Mouse (Mus musculus) kidney, embryonic 16.5 days (tissue): ENCODE data around the gene Add2. TPM values are rescaled to one million over a fixed set of nuclear protein-coding genes. Genes with fewer than 3 reads are reported as not detected.

ENCODE experiments used
- ATAC-seq: fragments of 200-750 bp; cut with Nextera tagmentation; 2 replicates; pipeline ENCODE4 v1.8.0; 2017; ENCODE audit warnings: moderate TSS enrichment; ENCODE audit not compliant: low FRiP score, low TSS enrichment
- H3K27ac ChIP-seq: fragments of 300-500 bp; sonication (generic); 2 replicates; pipeline ENCODE4 v1.5.1; 2014; ENCODE audit warnings: low read length
- H3K27me3 ChIP-seq: fragments of 300-500 bp; sonication (generic); 2 replicates; pipeline ENCODE4 v1.6.1; 2014; ENCODE audit warnings: low read length, control low read depth, mixed read lengths; ENCODE audit not compliant: insufficient read depth
- H3K36me3 ChIP-seq: fragments of 300-500 bp; sonication (generic); 2 replicates; pipeline ENCODE4 v1.6.1; 2014; ENCODE audit warnings: low read length, control low read depth, mixed read lengths; ENCODE audit not compliant: insufficient read depth
- H3K4me1 ChIP-seq: fragments of 300-500 bp; sonication (generic); 2 replicates; pipeline ENCODE4 v1.6.1; 2014; ENCODE audit warnings: low read length, control low read depth, mixed read lengths; ENCODE audit not compliant: insufficient read depth
- H3K4me2 ChIP-seq: fragments of 300-500 bp; sonication (generic); replicated peaks from 2 replicates; pipeline ENCODE4 v1.6.1; 2014; ENCODE audit warnings: low read depth, low read length
- H3K4me3 ChIP-seq: fragments of 300-500 bp; sonication (generic); 2 replicates; pipeline ENCODE4 v1.5.1; 2014; ENCODE audit warnings: mild to moderate bottlenecking, low read length
- H3K9ac ChIP-seq: fragments of 300-500 bp; sonication (generic); replicated peaks from 2 replicates; pipeline ENCODE4 v1.6.1; 2014; ENCODE audit warnings: low read length
- H3K9me3 ChIP-seq: fragments of 300-500 bp; sonication (generic); 2 replicates; pipeline ENCODE4 v1.6.1; 2016; ENCODE audit warnings: low read length, control low read depth
- WGBS: fragments of 180-500 bp; shearing (Covaris S2); extraction: QIAGEN DNeasy Blood & Tissue Kit; methylation state at CpG from one replicate; pipeline ENCODE4 v1.1.7; 2014; 5-methylcytosine and 5-hydroxymethylcytosine counted together
- polyA plus RNA-seq: library from polyadenylated mRNA; unstranded; fragments of >200 nt; fragmentation: Nextera tagmentation; extraction: Ambion mirVana; gene quantifications from 2 replicates; pipeline ENCODE4 v1.2.1, GENCODE M21; 2015

Gene Add2
- polyA plus RNA-seq, 1 experiment from 2014 or later, result 5.0 TPM

GRCm38 (mm10) chr6:86148518-86148917 lies 120.0 kb downstream of the Add2 start:
- H3K9me3 ChIP-seq, result peaks cover 3% of the 10 kb centered on the region; the same call in 1 of the 2 replicates
- no peak for ATAC-seq
- no peaks in the 10 kb centered on the region for H3K4me1 ChIP-seq
- H3K27me3 ChIP-seq, result no peaks in the 10 kb centered on the region
- no peak overlapping the region for H3K4me2 ChIP-seq
- no peak overlapping the region for H3K4me3 ChIP-seq
- no peak overlapping the region for H3K27ac ChIP-seq
- 39% methylated on average over 4 of the region's 4 CpGs for WGBS
- no peaks in the 10 kb centered on the region for H3K36me3 ChIP-seq
- H3K9ac ChIP-seq, result no peak overlapping the region

- WGBS, result 51% methylated on average over 4 of the region's 4 CpGs
Measured at GRCm38 (mm10) chr6:86149001-86149400, 120.5 kb downstream of the Add2 start.

GRCm38 (mm10) chr6:86152676-86153075 lies 124.2 kb downstream of the Add2 start:
- 89% methylated on average over 7 of the region's 7 CpGs for WGBS

More at GRCm38 (mm10) chr6:86149001-86149400, 120.5 kb downstream of the Add2 start:
- H3K27me3 ChIP-seq, result no peaks in the 10 kb centered on the region
- H3K9ac ChIP-seq, result no peak overlapping the region
- no peaks in the 10 kb centered on the region for H3K36me3 ChIP-seq
- H3K9me3 ChIP-seq, result peaks cover 3% of the 10 kb centered on the region; the same call in 1 of the 2 replicates
- no peak overlapping the region for H3K4me3 ChIP-seq
- H3K4me2 ChIP-seq, result no peak overlapping the region
- no peak for ATAC-seq
- no peaks in the 10 kb centered on the region for H3K4me1 ChIP-seq
- no peak overlapping the region for H3K27ac ChIP-seq

DNA sequence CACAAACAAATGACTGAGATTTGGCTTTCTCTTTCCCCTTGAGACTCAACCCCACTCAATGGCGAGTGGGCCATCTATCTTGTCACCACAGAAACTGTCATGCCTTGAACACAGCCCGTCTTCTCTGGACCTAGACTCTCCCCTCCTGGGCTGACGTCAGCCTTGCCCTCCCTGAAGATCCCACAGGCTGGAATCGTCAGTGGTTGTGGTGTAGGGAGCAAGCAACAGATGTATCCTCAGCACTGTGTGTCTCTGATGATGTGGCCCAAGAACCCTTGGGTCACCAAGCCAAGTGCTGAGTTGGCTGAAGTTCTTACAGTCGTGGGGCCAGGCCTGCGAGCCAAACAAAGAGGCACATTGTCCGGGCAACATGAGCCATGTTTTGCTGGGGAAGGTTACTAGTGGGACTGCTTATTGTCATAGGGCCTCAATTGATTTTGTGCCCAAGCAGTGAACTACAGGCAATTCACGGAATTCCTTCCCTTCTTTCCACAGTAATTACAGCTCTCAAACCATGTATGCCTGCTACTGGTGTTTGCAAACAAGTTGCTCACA lies 125.0 kb downstream of the Add2 start:
- Histone ChIP-seq H3K9ac (no peak overlapping the region), H3K27ac (no peak overlapping the region), H3K4me3 (no peak overlapping the region), H3K27me3 (no peaks in the 10 kb centered on the region), H3K36me3 (no peaks in the 10 kb centered on the region), H3K9me3 (no peaks in the 10 kb centered on the region), H3K4me2 (no peak overlapping the region), H3K4me1 (peaks cover 6% of the 10 kb centered on the region)
- 76% methylated on average over 8 of the region's 8 CpGs for WGBS
- ATAC-seq, result no peak

More at GRCm38 (mm10) chr6:86152676-86153075, 124.2 kb downstream of the Add2 start:
- Histone ChIP-seq H3K9me3 (no peaks in the 10 kb centered on the region), H3K9ac (no peak overlapping the region), H3K4me1 (peaks cover 6% of the 10 kb centered on the region), H3K27me3 (no peaks in the 10 kb centered on the region), H3K4me2 (no peak overlapping the region), H3K4me3 (no peak overlapping the region), H3K36me3 (no peaks in the 10 kb centered on the region), H3K27ac (no peak overlapping the region)
- no peak for ATAC-seq

- no peaks in the 10 kb centered on the region for H3K27me3 ChIP-seq
- H3K36me3 ChIP-seq, result no peaks in the 10 kb centered on the region
- no peak overlapping the region for H3K9ac ChIP-seq
- ATAC-seq, result no peak
- 83% methylated on average over 5 of the region's 5 CpGs for WGBS
- H3K4me2 ChIP-seq, result no peak overlapping the region
- no peak overlapping the region for H3K27ac ChIP-seq
- H3K4me1 ChIP-seq, result peaks cover 6% of the 10 kb centered on the region
- no peaks in the 10 kb centered on the region for H3K9me3 ChIP-seq
- H3K4me3 ChIP-seq, result no peak overlapping the region
Measured at GRCm38 (mm10) chr6:86154006-86154405, 125.5 kb downstream of the Add2 start.

DNA sequence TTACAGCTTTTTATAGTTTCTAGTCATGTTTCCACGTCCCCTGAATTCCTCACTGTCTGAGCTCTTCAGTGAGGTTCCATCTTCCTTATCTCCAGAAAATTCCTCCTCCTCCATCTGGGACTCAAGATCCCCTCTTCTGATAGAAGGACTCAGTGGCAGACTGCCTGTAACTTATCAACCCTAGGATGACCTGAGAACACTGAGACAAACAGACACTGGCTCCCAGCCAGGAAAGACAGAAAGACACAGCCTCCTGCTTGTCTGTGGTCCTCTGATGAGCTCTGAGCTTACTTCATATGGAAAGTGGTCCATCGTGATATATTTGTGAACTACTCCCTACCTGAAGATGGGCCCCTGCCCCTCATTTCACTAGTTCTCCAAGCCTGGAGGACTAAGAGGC lies 126.0 kb downstream of the Add2 start:
- 78% methylated on average over 2 of the region's 2 CpGs for WGBS
- H3K9ac ChIP-seq, result no peak overlapping the region
- no peaks in the 10 kb centered on the region for H3K36me3 ChIP-seq
- no peak for ATAC-seq
- no peak overlapping the region for H3K4me2 ChIP-seq
- H3K27me3 ChIP-seq, result no peaks in the 10 kb centered on the region
- no peak overlapping the region for H3K4me3 ChIP-seq
- no peak overlapping the region for H3K27ac ChIP-seq
- peaks cover 6% of the 10 kb centered on the region for H3K4me1 ChIP-seq
- no peaks in the 10 kb centered on the region for H3K9me3 ChIP-seq

GRCm38 (mm10) chr6:86157253-86158234 lies 129.1 kb downstream of the Add2 start:
- Histone ChIP-seq H3K9ac (no peak overlapping the region), H3K4me3 (no peak overlapping the region), H3K9me3 (no peaks in the 10 kb centered on the region), H3K4me1 (peaks cover 6% of the 10 kb centered on the region), H3K27ac (no peak overlapping the region), H3K4me2 (no peak overlapping the region), H3K27me3 (no peaks in the 10 kb centered on the region), H3K36me3 (no peaks in the 10 kb centered on the region)
- ATAC-seq, result peak; percentile 51; the same call in 1 of the 2 replicates
- WGBS, result 58% methylated on average over 17 of the region's 17 CpGs

DNA sequence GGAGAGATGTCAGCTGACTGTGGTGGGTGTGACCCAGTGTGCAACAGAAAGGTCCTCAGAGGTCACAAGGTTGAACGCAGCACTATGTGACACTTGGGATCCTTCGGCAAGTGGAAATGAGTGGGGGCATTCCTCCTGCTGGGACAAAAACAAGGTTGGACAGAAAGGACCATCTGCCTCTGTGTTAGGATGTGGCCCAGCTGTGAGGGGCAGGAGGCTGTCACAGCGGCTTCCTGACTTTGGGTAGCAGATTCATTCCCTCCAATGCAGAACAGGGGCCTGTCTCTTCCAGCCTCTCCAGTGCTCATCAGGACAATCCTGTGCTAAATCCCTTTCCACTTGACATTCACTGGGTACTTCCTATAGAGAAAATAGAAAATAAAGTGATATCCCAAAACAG lies 132.4 kb downstream of the Add2 start:
- H3K4me1 ChIP-seq, result peaks cover 6% of the 10 kb centered on the region
- 42% methylated on average over 3 of the region's 3 CpGs for WGBS
- H3K4me2 ChIP-seq, result no peak overlapping the region
- no peak overlapping the region for H3K4me3 ChIP-seq
- no peak overlapping the region for H3K27ac ChIP-seq
- no peaks in the 10 kb centered on the region for H3K9me3 ChIP-seq
- ATAC-seq, result no peak
- no peaks in the 10 kb centered on the region for H3K36me3 ChIP-seq
- H3K9ac ChIP-seq, result no peak overlapping the region
- no peaks in the 10 kb centered on the region for H3K27me3 ChIP-seq

GRCm38 (mm10) chr6:86161586-86161985 lies 133.1 kb downstream of the Add2 start:
- no peak overlapping the region for H3K4me2 ChIP-seq
- no peak overlapping the region for H3K9ac ChIP-seq
- no peak for ATAC-seq
- H3K9me3 ChIP-seq, result no peaks in the 10 kb centered on the region
- no peaks in the 10 kb centered on the region for H3K36me3 ChIP-seq
- no peak overlapping the region for H3K4me3 ChIP-seq
- no peak overlapping the region for H3K27ac ChIP-seq
- H3K27me3 ChIP-seq, result no peaks in the 10 kb centered on the region
- 27% methylated on average over 7 of the region's 7 CpGs for whole genome bisulfite sequencing
- peaks cover 6% of the 10 kb centered on the region for H3K4me1 ChIP-seq

DNA sequence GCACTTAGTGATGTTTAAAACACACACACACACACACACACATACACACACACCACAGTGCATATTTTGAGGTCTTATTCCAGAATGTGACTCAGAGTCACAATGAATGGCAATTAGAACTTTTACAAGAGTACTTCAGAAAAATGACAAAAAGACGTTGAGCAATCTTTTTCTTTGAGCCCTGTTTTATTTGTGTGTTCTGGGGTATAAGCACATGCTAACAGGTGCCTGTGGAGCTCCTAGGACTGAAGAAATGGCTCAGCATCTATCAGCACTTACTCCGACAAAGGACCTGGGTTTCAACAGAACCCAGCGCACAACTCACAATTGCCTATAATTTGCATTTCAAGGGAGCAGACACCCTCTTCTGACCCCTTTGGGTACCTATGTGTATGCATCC lies 135.5 kb downstream of the Add2 start:
- Histone ChIP-seq H3K27me3 (no peaks in the 10 kb centered on the region), H3K9ac (no peak overlapping the region), H3K36me3 (no peaks in the 10 kb centered on the region), H3K4me3 (no peak overlapping the region), H3K27ac (no peak overlapping the region), H3K4me1 (peaks cover 2% of the 10 kb centered on the region; the same call in 1 of the 2 replicates), H3K9me3 (no peaks in the 10 kb centered on the region), H3K4me2 (no peak overlapping the region)
- WGBS, result 85% methylated on average over 3 of the region's 3 CpGs
- no peak for ATAC-seq
